Mouse (Mus musculus): ENCODE results near the gene Pla2g4e. TPM values are rescaled to one million over a fixed set of nuclear protein-coding genes. Genes with fewer than 3 reads are reported as not detected.
A peak's percentile ranks its signal among the peaks of the same experiment; 100 is the strongest.

The Pla2g4e gene
- not detected in 2 replicates for polyA plus RNA-seq (2014; fragmentation: Nextera tagmentation; extraction: Ambion mirVana)

- H3K27me3 ChIP-seq (ENCODE audit: control insufficient read depth, insufficient read depth, low read length), result 0 out of 2 replicates have a peak, but pooled peaks cover 2% of the 10 kb centered on the region
- H3K36me3 ChIP-seq (replicated peaks; ENCODE audit: control insufficient read depth, insufficient read depth, low read depth, low read length), result no peaks in the 10 kb centered on the region
- no peak within 1 kb of the TSS for H3K27ac ChIP-seq (replicated peaks; ENCODE audit: low read depth, low read length)
- H3K4me3 ChIP-seq (ENCODE audit: low read depth, low read length), result peak within 1 kb of the TSS; percentile 36
- ATAC-seq (replicated peaks; ENCODE audit: insufficient number of reproducible peaks, low FRiP score, low TSS enrichment, low read depth), result 0 out of 2 replicates have a peak, but pooled peaks have one; percentile 67
- H3K4me1 ChIP-seq (ENCODE audit: control insufficient read depth, insufficient read depth, low read length), result no peaks in the 10 kb centered on the region
- 3% methylated on average over 27 of the region's 27 CpGs for WGBS
- peak within 1 kb of the TSS; percentile 47 for H3K9ac ChIP-seq (replicated peaks; ENCODE audit: low read length)
- no peaks in the 10 kb centered on the region for H3K9me3 ChIP-seq (replicated peaks; ENCODE audit: control insufficient read depth, low read length)
- H3K4me2 ChIP-seq (ENCODE audit: low read depth, low read length), result peak within 1 kb of the TSS; percentile 60
- peak; percentile 67 for DNase-seq (ENCODE audit: low spot score)
Observed at GRCm38 (mm10) chr2:120244679-120245420, at the start of gene Pla2g4e. TSS of gene Pla2g4e (minus strand) at chr2:120245335.

GRCm38 (mm10) chr2:120291471-120292078 is 46.4 kb upstream of the Pla2g4e start:
- H3K27me3 ChIP-seq (ENCODE audit: control insufficient read depth, insufficient read depth, low read length), result no peaks in the 10 kb centered on the region
- WGBS, result 85% methylated on average over 8 of the region's 9 CpGs
- H3K4me3 ChIP-seq (ENCODE audit: low read depth, low read length), result no peak overlapping the region
- H3K9ac ChIP-seq (replicated peaks; ENCODE audit: low read length), result no peak overlapping the region
- no peaks in the 10 kb centered on the region for H3K9me3 ChIP-seq (replicated peaks; ENCODE audit: control insufficient read depth, low read length)
- ATAC-seq (replicated peaks; ENCODE audit: insufficient number of reproducible peaks, low FRiP score, low TSS enrichment, low read depth) (no peak), DNase-seq (ENCODE audit: low spot score) (no peak)
- H3K4me1 ChIP-seq (ENCODE audit: control insufficient read depth, insufficient read depth, low read length), result no peaks in the 10 kb centered on the region
- H3K4me2 ChIP-seq (ENCODE audit: low read depth, low read length), result no peak overlapping the region
- no peak overlapping the region for H3K27ac ChIP-seq (replicated peaks; ENCODE audit: low read depth, low read length)
- H3K36me3 ChIP-seq (replicated peaks; ENCODE audit: control insufficient read depth, insufficient read depth, low read depth, low read length), result no peaks in the 10 kb centered on the region

- WGBS, result 69% methylated on average over 5 of the region's 5 CpGs
- H3K4me3 ChIP-seq (ENCODE audit: low read depth, low read length), result no peak within 1 kb of the TSS
- no peaks in the 10 kb centered on the region for H3K9me3 ChIP-seq (replicated peaks; ENCODE audit: control insufficient read depth, low read length)
- H3K4me1 ChIP-seq (ENCODE audit: control insufficient read depth, insufficient read depth, low read length), result no peaks in the 10 kb centered on the region
- ATAC-seq (replicated peaks; ENCODE audit: insufficient number of reproducible peaks, low FRiP score, low TSS enrichment, low read depth), result no peak
- H3K27me3 ChIP-seq (ENCODE audit: control insufficient read depth, insufficient read depth, low read length), result no peaks in the 10 kb centered on the region
- H3K4me2 ChIP-seq (ENCODE audit: low read depth, low read length), result no peak within 1 kb of the TSS
- no peak within 1 kb of the TSS for H3K27ac ChIP-seq (replicated peaks; ENCODE audit: low read depth, low read length)
- H3K9ac ChIP-seq (replicated peaks; ENCODE audit: low read length), result no peak within 1 kb of the TSS
- DNase-seq (ENCODE audit: low spot score), result no peak
- no peaks in the 10 kb centered on the region for H3K36me3 ChIP-seq (replicated peaks; ENCODE audit: control insufficient read depth, insufficient read depth, low read depth, low read length)
Observed at GRCm38 (mm10) chr2:120288995-120289394, 43.9 kb upstream of the Pla2g4e start, which contains the start of gene Pla2g4d. TSS of gene Pla2g4d (minus strand) at chr2:120289197.

- ATAC-seq (replicated peaks; ENCODE audit: insufficient number of reproducible peaks, low FRiP score, low TSS enrichment, low read depth) (no peak), DNase-seq (ENCODE audit: low spot score) (no peak)
- no peaks in the 10 kb centered on the region for H3K9me3 ChIP-seq (replicated peaks; ENCODE audit: control insufficient read depth, low read length)
- H3K4me1 ChIP-seq (ENCODE audit: control insufficient read depth, insufficient read depth, low read length), result no peaks in the 10 kb centered on the region
- 95% methylated on average over 3 of the region's 3 CpGs for WGBS
- H3K36me3 ChIP-seq (replicated peaks; ENCODE audit: control insufficient read depth, insufficient read depth, low read depth, low read length), result no peaks in the 10 kb centered on the region
- H3K4me3 ChIP-seq (ENCODE audit: low read depth, low read length), result no peak overlapping the region
- no peak overlapping the region for H3K9ac ChIP-seq (replicated peaks; ENCODE audit: low read length)
- H3K4me2 ChIP-seq (ENCODE audit: low read depth, low read length), result no peak overlapping the region
- H3K27me3 ChIP-seq (ENCODE audit: control insufficient read depth, insufficient read depth, low read length), result no peaks in the 10 kb centered on the region
- no peak overlapping the region for H3K27ac ChIP-seq (replicated peaks; ENCODE audit: low read depth, low read length)
Observed at GRCm38 (mm10) chr2:120288401-120288800, 43.3 kb upstream of the Pla2g4e start.

- no peak for DNase-seq (ENCODE audit: low spot score)
Observed at GRCm38 (mm10) chr2:120285639-120286038, 40.5 kb upstream of the Pla2g4e start.

GRCm38 (mm10) chr2:120284705-120285104 is 39.6 kb upstream of the Pla2g4e start:
- no peak for DNase-seq (ENCODE audit: low spot score)

More at GRCm38 (mm10) chr2:120285639-120286038, 40.5 kb upstream of the Pla2g4e start:
- no peaks in the 10 kb centered on the region for H3K9me3 ChIP-seq (replicated peaks; ENCODE audit: control insufficient read depth, low read length)
- no peaks in the 10 kb centered on the region for H3K36me3 ChIP-seq (replicated peaks; ENCODE audit: control insufficient read depth, insufficient read depth, low read depth, low read length)
- no peak overlapping the region for H3K4me2 ChIP-seq (ENCODE audit: low read depth, low read length)
- H3K9ac ChIP-seq (replicated peaks; ENCODE audit: low read length), result no peak overlapping the region
- WGBS, result 67% methylated on average over 4 of the region's 4 CpGs
- H3K27ac ChIP-seq (replicated peaks; ENCODE audit: low read depth, low read length), result no peak overlapping the region
- no peaks in the 10 kb centered on the region for H3K4me1 ChIP-seq (ENCODE audit: control insufficient read depth, insufficient read depth, low read length)
- H3K4me3 ChIP-seq (ENCODE audit: low read depth, low read length), result no peak overlapping the region
- H3K27me3 ChIP-seq (ENCODE audit: control insufficient read depth, insufficient read depth, low read length), result no peaks in the 10 kb centered on the region
- no peak for ATAC-seq (replicated peaks; ENCODE audit: insufficient number of reproducible peaks, low FRiP score, low TSS enrichment, low read depth)

GRCm38 (mm10) chr2:120284094-120284493 is 39.0 kb upstream of the Pla2g4e start:
- Histone ChIP-seq H3K4me1 (ENCODE audit: control insufficient read depth, insufficient read depth, low read length) (no peaks in the 10 kb centered on the region), H3K9me3 (replicated peaks; ENCODE audit: control insufficient read depth, low read length) (no peaks in the 10 kb centered on the region), H3K27ac (replicated peaks; ENCODE audit: low read depth, low read length) (no peak overlapping the region)

More at GRCm38 (mm10) chr2:120284705-120285104, 39.6 kb upstream of the Pla2g4e start:
- Histone ChIP-seq H3K27me3 (ENCODE audit: control insufficient read depth, insufficient read depth, low read length) (no peaks in the 10 kb centered on the region), H3K27ac (replicated peaks; ENCODE audit: low read depth, low read length) (no peak overlapping the region), H3K4me1 (ENCODE audit: control insufficient read depth, insufficient read depth, low read length) (no peaks in the 10 kb centered on the region), H3K36me3 (replicated peaks; ENCODE audit: control insufficient read depth, insufficient read depth, low read depth, low read length) (no peaks in the 10 kb centered on the region), H3K9me3 (replicated peaks; ENCODE audit: control insufficient read depth, low read length) (no peaks in the 10 kb centered on the region), H3K9ac (replicated peaks; ENCODE audit: low read length) (no peak overlapping the region), H3K4me3 (ENCODE audit: low read depth, low read length) (no peak overlapping the region), H3K4me2 (ENCODE audit: low read depth, low read length) (no peak overlapping the region)
- ATAC-seq (replicated peaks; ENCODE audit: insufficient number of reproducible peaks, low FRiP score, low TSS enrichment, low read depth), result no peak

GRCm38 (mm10) chr2:120283550-120283949 is 38.4 kb upstream of the Pla2g4e start:
- 48% methylated on average over 6 of the region's 6 CpGs for WGBS
- H3K27ac ChIP-seq (replicated peaks; ENCODE audit: low read depth, low read length), result no peak overlapping the region
- H3K27me3 ChIP-seq (ENCODE audit: control insufficient read depth, insufficient read depth, low read length), result no peaks in the 10 kb centered on the region
- no peak for DNase-seq (ENCODE audit: low spot score)
- H3K36me3 ChIP-seq (replicated peaks; ENCODE audit: control insufficient read depth, insufficient read depth, low read depth, low read length), result no peaks in the 10 kb centered on the region
- H3K4me2 ChIP-seq (ENCODE audit: low read depth, low read length), result no peak overlapping the region
- no peaks in the 10 kb centered on the region for H3K9me3 ChIP-seq (replicated peaks; ENCODE audit: control insufficient read depth, low read length)
- no peak for ATAC-seq (replicated peaks; ENCODE audit: insufficient number of reproducible peaks, low FRiP score, low TSS enrichment, low read depth)
- no peak overlapping the region for H3K9ac ChIP-seq (replicated peaks; ENCODE audit: low read length)
- no peaks in the 10 kb centered on the region for H3K4me1 ChIP-seq (ENCODE audit: control insufficient read depth, insufficient read depth, low read length)
- no peak overlapping the region for H3K4me3 ChIP-seq (ENCODE audit: low read depth, low read length)

More at GRCm38 (mm10) chr2:120284094-120284493, 39.0 kb upstream of the Pla2g4e start:
- Histone ChIP-seq H3K36me3 (replicated peaks; ENCODE audit: control insufficient read depth, insufficient read depth, low read depth, low read length) (no peaks in the 10 kb centered on the region), H3K4me3 (ENCODE audit: low read depth, low read length) (no peak overlapping the region), H3K27me3 (ENCODE audit: control insufficient read depth, insufficient read depth, low read length) (no peaks in the 10 kb centered on the region), H3K9ac (replicated peaks; ENCODE audit: low read length) (no peak overlapping the region), H3K4me2 (ENCODE audit: low read depth, low read length) (no peak overlapping the region)
- DNase-seq (ENCODE audit: low spot score), result no peak
- 74% methylated on average over 5 of the region's 5 CpGs for WGBS
- no peak for ATAC-seq (replicated peaks; ENCODE audit: insufficient number of reproducible peaks, low FRiP score, low TSS enrichment, low read depth)

Data from embryonic facial prominence, embryonic 11.5 days (tissue).